Mouse (Mus musculus) adrenal gland (tissue): ENCODE measurements around the gene Spryd3.

Experiments used
- intact Hi-C: fragments of 180-260 bp; cut with DNase I; formaldehyde crosslinking; loops from one replicate; pipeline ENCODE4 v1.15.1; 2025

Gene Spryd3

GRCm38 (mm10) chr15:102114651-102115260 is 21.3 kb downstream of the Spryd3 start:
- intact Hi-C loops = no loop called here

- intact Hi-C loops = no loop called here
These were observed 22.4 kb downstream of the Spryd3 start for GRCm38 (mm10) chr15:102113674-102114073.

GRCm38 (mm10) chr15:102112827-102113226 is 23.2 kb downstream of the Spryd3 start:
- intact Hi-C loops = no loop called here

- intact Hi-C loops = no loop called here
These were observed 23.9 kb downstream of the Spryd3 start for GRCm38 (mm10) chr15:102112181-102112580.

GRCm38 (mm10) chr15:102111495-102111829 is 24.6 kb downstream of the Spryd3 start:
- intact Hi-C loops = no loop called here

- intact Hi-C loops = no loop called here
These were observed 25.1 kb downstream of the Spryd3 start for GRCm38 (mm10) chr15:102110701-102111494.

- intact Hi-C loops = no loop called here
These were observed 25.8 kb downstream of the Spryd3 start for GRCm38 (mm10) chr15:102110271-102110670.

GRCm38 (mm10) chr15:102108651-102109525 is 27.1 kb downstream of the Spryd3 start:
- intact Hi-C loops = loop anchor here (5.0 kb wide), 2 partner anchors 38 to 113 kb away; no protein-coding TSS in a partner anchor

GRCm38 (mm10) chr15:102107689-102108573 is 28.1 kb downstream of the Spryd3 start:
- intact Hi-C loops = loop anchor here (5.0 kb wide), 2 partner anchors 39 to 114 kb away; no protein-coding TSS in a partner anchor

GRCm38 (mm10) chr15:102106754-102107456 is 29.1 kb downstream of the Spryd3 start:
- intact Hi-C loops = loop anchor here (5.0 kb wide), 2 partner anchors 40 to 115 kb away; no protein-coding TSS in a partner anchor

GRCm38 (mm10) chr15:102105764-102106730 is 30.0 kb downstream of the Spryd3 start:
- intact Hi-C loops = loop anchor here (5.0 kb wide), 2 partner anchors 41 to 116 kb away; no protein-coding TSS in a partner anchor

- intact Hi-C loops = loop anchor here (5.0 kb wide), 2 partner anchors 42 to 117 kb away; no protein-coding TSS in a partner anchor
These were observed 30.7 kb downstream of the Spryd3 start for GRCm38 (mm10) chr15:102105360-102105759.

- intact Hi-C loops = no loop called here
These were observed 32.0 kb downstream of the Spryd3 start for GRCm38 (mm10) chr15:102103947-102104555.

GRCm38 (mm10) chr15:102103371-102103946 is 32.6 kb downstream of the Spryd3 start:
- intact Hi-C loops = no loop called here

- intact Hi-C loops = no loop called here
These were observed 33.4 kb downstream of the Spryd3 start for GRCm38 (mm10) chr15:102102548-102103121.

- intact Hi-C loops = no loop called here
These were observed 34.1 kb downstream of the Spryd3 start for GRCm38 (mm10) chr15:102101672-102102541.
